Mouse (Mus musculus) C2C12 (cell line): ENCODE results near the gene Sec14l5. TPM values are rescaled to one million over a fixed set of nuclear protein-coding genes. Genes with fewer than 3 reads are reported as not detected.
A peak's percentile ranks its signal among the peaks of the same experiment; 100 is the strongest.

ENCODE experiments used
- H3K27me3 ChIP-seq: one replicate; pipeline ENCODE4 v1.6.1; 2011; ENCODE audit not compliant: control insufficient read depth, insufficient read depth, insufficient read length
- H3K36me3 ChIP-seq: one replicate; pipeline ENCODE4 v1.6.1; 2011; ENCODE audit not compliant: control insufficient read depth, insufficient read depth
- H3K4me3 ChIP-seq: one replicate; pipeline ENCODE4 v1.5.1; 2011; ENCODE audit warnings: mild to moderate bottlenecking, control low read depth; ENCODE audit not compliant: poor library complexity, insufficient read depth, severe bottlenecking
- H3K79me2 ChIP-seq: one replicate; pipeline ENCODE4 v1.6.1; 2011; ENCODE audit not compliant: control insufficient read depth, insufficient read depth
- H3K79me3 ChIP-seq: one replicate; pipeline ENCODE4 v1.6.1; 2011; ENCODE audit warnings: low read depth, control low read depth
- H3ac ChIP-seq: one replicate; pipeline ENCODE3; 2011; ENCODE audit warnings: low read depth; ENCODE audit not compliant: control insufficient read depth, insufficient read length
- CEBPB ChIP-seq: IDR thresholded peaks from one replicate; pipeline ENCODE4 v1.6.1; 2011; ENCODE audit warnings: low read depth, mild to moderate bottlenecking, control low read depth, moderate library complexity
- CTCF ChIP-seq: IDR thresholded peaks from one replicate; pipeline ENCODE4 v1.5.1; 2011; ENCODE audit not compliant: control insufficient read depth, insufficient read depth, insufficient read length
- FOSL1 ChIP-seq: IDR thresholded peaks from one replicate; pipeline ENCODE4 v1.8.0; 2011; ENCODE audit warnings: mild to moderate bottlenecking, low read length; ENCODE audit not compliant: poor library complexity, insufficient read depth, severe bottlenecking
- MAX ChIP-seq: IDR thresholded peaks from one replicate; pipeline ENCODE4 v1.6.1; 2011; ENCODE audit warnings: mild to moderate bottlenecking, control low read depth
- MYOD1 ChIP-seq: IDR thresholded peaks from one replicate; pipeline ENCODE4 v1.6.1; 2011; ENCODE audit warnings: low read depth; ENCODE audit not compliant: control insufficient read depth, insufficient read length
- MYOG ChIP-seq: IDR thresholded peaks from one replicate; pipeline ENCODE4 v1.6.1; 2011; ENCODE audit not compliant: control insufficient read depth, insufficient read length; ENCODE audit errors: extremely low read depth
- USF1 ChIP-seq: IDR thresholded peaks from one replicate; pipeline ENCODE4 v1.6.1; 2011; ENCODE audit warnings: low read depth, mild to moderate bottlenecking, control low read depth, moderate library complexity
- long read RNA-seq, 2 experiments: library from polyadenylated mRNA; unstranded; transcript quantifications; one replicate each; pipeline ENCODE4 v2.0.0; 2019 to 2020
- polyA plus RNA-seq: library from polyadenylated mRNA; unstranded; fragments of >200 nt; fragmentation: generic; extraction: Trizol; gene quantifications from one replicate; pipeline ENCODE4 v1.2.1, GENCODE M21; 2012; ENCODE audit warnings: missing spikeins

The Sec14l5 gene
- 0.01 TPM for polyA plus RNA-seq
- long read RNA-seq, experiment 1 = 0 reads
- long read RNA-seq, experiment 2 = 0 reads

DNA sequence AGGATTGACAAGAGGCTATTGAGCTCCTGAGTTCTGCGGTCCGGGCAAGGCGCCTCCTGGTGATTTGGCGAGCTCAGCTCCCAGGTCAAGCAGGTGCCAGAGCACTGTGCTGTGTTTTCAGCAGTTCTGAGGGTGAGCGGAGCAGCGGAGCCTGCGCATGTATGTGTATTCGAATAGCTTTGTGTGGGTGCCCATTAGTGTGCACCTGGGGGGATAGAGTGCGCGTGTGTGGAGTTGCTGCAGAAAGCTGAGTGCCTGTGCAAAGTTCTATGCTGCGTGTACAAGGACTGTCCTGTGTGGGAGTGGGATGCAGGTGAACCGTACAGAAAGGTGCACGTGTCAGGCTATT lies at the start of gene Sec14l5:
TSS of gene Sec14l5 (plus strand) at position 73 of the 349 bp plus-strand sequence.
- TF ChIP-seq FOSL1 (no peak), CEBPB (no peak), MYOG (no peak)
- Histone ChIP-seq H3ac (no peak within 1 kb of the TSS), H3K79me2 (no peaks in the 10 kb centered on the region), H3K4me3 (peak within 1 kb of the TSS; percentile 11), H3K36me3 (no peaks in the 10 kb centered on the region), H3K79me3 (no peaks in the 10 kb centered on the region), H3K27me3 (peaks cover 27% of the 10 kb centered on the region)

DNA sequence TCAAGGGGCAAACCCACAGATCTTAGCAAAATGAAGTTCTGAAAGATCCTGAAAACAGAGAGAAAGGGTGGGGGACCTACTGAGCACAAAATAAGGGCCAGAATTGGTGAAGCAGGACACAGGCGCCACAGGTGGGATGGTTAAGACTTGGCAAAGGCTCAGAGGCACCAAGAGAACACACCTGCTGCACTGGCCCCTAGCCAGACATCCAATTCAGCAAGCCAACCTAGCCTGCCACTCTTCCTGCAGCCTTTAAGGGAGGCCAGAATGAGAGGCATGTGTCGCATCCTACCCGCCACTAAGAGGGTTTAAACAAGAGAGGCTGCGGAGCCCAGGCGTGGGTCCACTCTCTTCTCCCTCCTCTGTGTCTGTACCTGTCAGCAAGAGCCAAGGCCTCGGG lies 45.9 kb upstream of the Sec14l5 start:
- H3K79me2 ChIP-seq = no peaks in the 10 kb centered on the region
- H3ac ChIP-seq = no peak overlapping the region
- H3K27me3 ChIP-seq = peaks cover 76% of the 10 kb centered on the region
- no peak for TF ChIP-seq CTCF
- no peak for TF ChIP-seq MYOD1
- no peaks in the 10 kb centered on the region for H3K79me3 ChIP-seq
- no peaks in the 10 kb centered on the region for H3K36me3 ChIP-seq
- H3K4me3 ChIP-seq = no peak overlapping the region

DNA sequence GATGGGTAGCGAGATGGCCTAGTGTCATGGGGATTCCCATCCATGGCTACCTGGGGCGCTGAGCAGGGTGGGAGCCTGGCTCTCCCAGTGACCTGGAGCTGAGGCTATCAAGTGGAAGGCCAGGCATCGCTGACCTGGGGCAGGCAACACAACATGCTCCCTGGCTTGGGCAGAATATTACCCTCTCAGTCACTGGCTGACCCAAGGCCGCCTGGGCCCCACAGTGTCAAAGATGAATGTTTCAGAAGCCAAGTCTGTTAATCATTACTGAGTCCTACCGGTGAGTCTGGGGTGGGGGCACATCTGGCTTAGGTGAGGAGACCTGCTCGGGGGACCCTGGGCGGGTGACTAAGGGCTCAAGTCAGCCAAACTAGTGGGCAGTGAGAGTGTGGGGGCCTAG lies 37.0 kb upstream of the Sec14l5 start:
- Histone ChIP-seq H3ac (no peak overlapping the region), H3K27me3 (peaks cover 15% of the 10 kb centered on the region), H3K4me3 (no peak overlapping the region), H3K79me3 (no peaks in the 10 kb centered on the region), H3K79me2 (no peaks in the 10 kb centered on the region), H3K36me3 (no peaks in the 10 kb centered on the region)
- TF ChIP-seq CTCF (no peak), MAX (no peak), CEBPB (no peak), MYOG (no peak), MYOD1 (no peak), USF1 (no peak), FOSL1 (no peak)

DNA sequence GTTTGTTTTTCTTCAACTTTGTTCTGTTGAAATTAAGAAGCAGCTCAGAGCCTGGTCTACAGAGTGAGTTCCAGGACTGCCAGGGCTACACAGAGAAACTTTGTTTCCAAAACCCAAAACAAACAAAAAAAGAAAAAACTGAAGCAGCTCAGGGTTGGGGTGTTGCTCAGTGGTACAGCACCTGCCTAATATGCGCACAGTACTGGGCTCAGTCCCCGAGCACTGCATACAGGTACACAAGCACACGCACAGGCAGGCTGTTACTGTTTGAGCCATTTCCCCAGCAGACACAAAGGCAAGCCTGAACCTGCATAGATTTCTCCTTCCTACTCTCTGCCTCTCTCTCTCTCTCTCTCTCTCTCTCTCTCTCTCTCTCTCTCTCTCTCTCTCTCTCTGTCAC lies 35.9 kb upstream of the Sec14l5 start:
- TF ChIP-seq MYOD1 (no peak), CTCF (no peak), FOSL1 (no peak), MYOG (no peak), USF1 (no peak), MAX (no peak), CEBPB (no peak)
- no peaks in the 10 kb centered on the region for H3K79me3 ChIP-seq
- H3K36me3 ChIP-seq = no peaks in the 10 kb centered on the region
- H3K4me3 ChIP-seq = no peak overlapping the region
- no peak overlapping the region for H3ac ChIP-seq
- peaks cover 10% of the 10 kb centered on the region for H3K27me3 ChIP-seq
- no peaks in the 10 kb centered on the region for H3K79me2 ChIP-seq

DNA sequence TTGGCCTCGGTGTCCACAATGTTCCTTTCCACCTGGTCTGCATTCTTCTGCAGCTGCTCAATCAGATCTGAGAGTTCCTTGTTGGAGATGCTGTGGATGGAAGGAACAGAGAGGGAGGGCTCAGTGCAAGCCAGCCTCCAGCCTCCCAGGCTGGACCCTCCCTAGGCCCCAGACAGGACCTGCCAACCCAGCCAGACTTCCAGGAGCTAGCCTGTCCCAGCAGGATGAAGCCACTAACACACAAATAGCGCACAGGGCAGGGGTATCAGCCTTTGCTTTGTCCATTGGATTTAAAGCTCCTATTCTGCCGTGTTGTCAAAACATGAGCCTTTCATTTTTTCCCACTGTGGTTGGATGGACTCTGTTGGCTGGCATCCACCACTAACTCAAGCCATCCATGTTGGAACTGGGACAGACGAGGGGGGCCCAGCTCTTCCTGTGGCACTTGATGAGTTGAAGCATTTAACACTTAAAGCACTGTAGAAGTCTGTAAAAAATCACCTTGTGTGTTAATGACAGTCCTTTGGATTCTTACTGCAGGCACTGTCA lies 33.8 kb upstream of the Sec14l5 start:
- Histone ChIP-seq H3ac (no peak overlapping the region), H3K36me3 (no peaks in the 10 kb centered on the region), H3K79me2 (no peaks in the 10 kb centered on the region), H3K27me3 (peaks cover 7% of the 10 kb centered on the region), H3K4me3 (no peak overlapping the region), H3K79me3 (no peaks in the 10 kb centered on the region)
- TF ChIP-seq MYOD1 (no peak), CEBPB (no peak), CTCF (no peak), FOSL1 (no peak), USF1 (no peak), MAX (no peak), MYOG (no peak)

DNA sequence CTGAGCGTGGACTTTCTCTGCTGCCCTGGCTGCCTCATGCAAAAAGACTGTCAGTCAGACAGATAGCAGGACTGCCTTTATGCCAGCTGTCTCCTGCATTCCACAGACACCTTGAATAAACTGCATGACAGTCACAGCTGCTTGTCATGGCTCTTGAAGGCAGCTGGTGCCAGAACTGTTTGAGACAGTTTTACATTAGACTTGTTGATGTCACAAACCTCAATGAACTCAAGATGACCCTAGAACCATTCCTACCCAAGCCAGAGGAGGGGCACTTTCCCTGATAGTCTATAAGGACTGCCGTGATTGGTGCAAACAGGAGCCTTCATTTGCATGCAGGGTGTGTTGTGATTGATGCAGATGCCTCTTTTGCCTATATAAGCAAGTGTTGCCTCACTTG lies 33.3 kb upstream of the Sec14l5 start:
- Histone ChIP-seq H3K4me3 (no peak overlapping the region), H3ac (no peak overlapping the region), H3K36me3 (no peaks in the 10 kb centered on the region), H3K27me3 (peaks cover 7% of the 10 kb centered on the region), H3K79me2 (no peaks in the 10 kb centered on the region), H3K79me3 (no peaks in the 10 kb centered on the region)
- TF ChIP-seq MYOD1 (peak; percentile 59), CEBPB (no peak)

DNA sequence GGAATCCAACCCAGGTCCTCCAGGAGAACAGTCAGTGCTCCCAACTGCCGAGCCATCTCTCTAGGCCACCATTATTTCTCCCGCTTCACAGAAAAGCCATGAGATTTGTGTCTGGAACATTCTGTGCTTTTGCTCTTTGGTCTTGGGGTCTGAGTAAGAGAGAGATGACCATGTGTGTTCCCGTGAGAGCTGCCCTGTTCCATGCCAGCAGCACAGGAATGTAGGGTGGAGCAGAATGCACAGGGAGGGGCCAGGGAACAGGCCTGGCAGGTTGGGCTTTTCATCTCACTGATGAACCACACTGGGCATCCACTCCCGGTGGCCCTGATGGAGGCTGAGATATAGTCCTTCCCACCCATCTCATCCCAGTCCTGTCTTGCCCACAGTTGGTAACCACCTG lies 27.5 kb upstream of the Sec14l5 start:
- Histone ChIP-seq H3K4me3 (no peak overlapping the region), H3ac (no peak overlapping the region), H3K79me2 (no peaks in the 10 kb centered on the region), H3K36me3 (no peaks in the 10 kb centered on the region), H3K27me3 (peaks cover 39% of the 10 kb centered on the region), H3K79me3 (no peaks in the 10 kb centered on the region)
- TF ChIP-seq MYOD1 (no peak), MYOG (no peak), CTCF (no peak), MAX (no peak), USF1 (no peak), FOSL1 (no peak)
